Mouse (Mus musculus): Measurements from ENCODE around the gene 2310039H08Rik.
"Not testable (repeated sequence)": the region's sequence is repeated elsewhere in the genome, so short reads cannot be mapped to it uniquely, and the experiment has no call there.

2310039H08Rik gene

GRCm38 (mm10) chr17:46764916-46765315 is 7.5 kb upstream of the 2310039H08Rik start:
- DNase-seq = not testable (repeated sequence)

GRCm38 (mm10) chr17:46767868-46768267 is 4.6 kb upstream of the 2310039H08Rik start:
- DNase-seq = no peak

GRCm38 (mm10) chr17:46770546-46770945 is 1.9 kb upstream of the 2310039H08Rik start:
- no peak for DNase-seq

- no peak for DNase-seq
Observed at GRCm38 (mm10) chr17:46771025-46771424, 1.4 kb upstream of the 2310039H08Rik start.

GRCm38 (mm10) chr17:46771616-46772015 is 819 bp upstream of the 2310039H08Rik start:
- no peak for DNase-seq

GRCm38 (mm10) chr17:46772038-46772403 is 414 bp upstream of the 2310039H08Rik start:
- DNase-seq = no peak

- DNase-seq = no peak
Observed at GRCm38 (mm10) chr17:46773278-46774130, 1.1 kb downstream of the 2310039H08Rik start.

- DNase-seq = no peak
Observed at GRCm38 (mm10) chr17:46774131-46774472, 1.7 kb downstream of the 2310039H08Rik start.

- DNase-seq = no peak
Observed at GRCm38 (mm10) chr17:46775070-46775469, 2.6 kb downstream of the 2310039H08Rik start.

GRCm38 (mm10) chr17:46776087-46776486 is 3.7 kb downstream of the 2310039H08Rik start:
- DNase-seq = no peak

GRCm38 (mm10) chr17:46781876-46782275 is 9.4 kb downstream of the 2310039H08Rik start:
- DNase-seq = no peak

GRCm38 (mm10) chr17:46782341-46783221 is 10.1 kb downstream of the 2310039H08Rik start, which contains the start of gene Rpl7l1:
Rpl7l1 (minus strand) TSS chr17:46782672.
- DNase-seq = peak; percentile 91

- DNase-seq = no peak
Observed at GRCm38 (mm10) chr17:46783222-46783565, 10.8 kb downstream of the 2310039H08Rik start.

GRCm38 (mm10) chr17:46786952-46787351 is 14.5 kb downstream of the 2310039H08Rik start:
- no peak for DNase-seq

GRCm38 (mm10) chr17:46787974-46788373 is 15.5 kb downstream of the 2310039H08Rik start:
- not testable (repeated sequence) for DNase-seq

- no peak for DNase-seq
Observed at GRCm38 (mm10) chr17:46792963-46793362, 20.5 kb downstream of the 2310039H08Rik start.

- DNase-seq = no peak
Observed at GRCm38 (mm10) chr17:46796743-46797142, 24.3 kb downstream of the 2310039H08Rik start.

- no peak for DNase-seq
Observed at GRCm38 (mm10) chr17:46797386-46797785, 25.0 kb downstream of the 2310039H08Rik start.

- no peak for DNase-seq
Observed at GRCm38 (mm10) chr17:46799680-46800079, 27.2 kb downstream of the 2310039H08Rik start.

- no peak for DNase-seq
Observed at GRCm38 (mm10) chr17:46801761-46802160, 29.3 kb downstream of the 2310039H08Rik start.

GRCm38 (mm10) chr17:46808376-46808775 is 35.9 kb downstream of the 2310039H08Rik start:
- no peak for DNase-seq

- no peak for DNase-seq
Observed at GRCm38 (mm10) chr17:46809131-46809830, 36.8 kb downstream of the 2310039H08Rik start.

GRCm38 (mm10) chr17:46810672-46811071 is 38.2 kb downstream of the 2310039H08Rik start:
- DNase-seq = no peak

Data from cerebellum, adult 9-10 months (tissue).